Mouse (Mus musculus) thymus, postnatal 10 days (tissue): Measurements from ENCODE around the gene Tmem189.

Source experiments
- DNase-seq, 2 experiments: peaks; one replicate each; pipeline ENCODE4 v3.0.0; 2021; ENCODE audit warnings: low spot score in 2 of 2

Gene Tmem189

DNA sequence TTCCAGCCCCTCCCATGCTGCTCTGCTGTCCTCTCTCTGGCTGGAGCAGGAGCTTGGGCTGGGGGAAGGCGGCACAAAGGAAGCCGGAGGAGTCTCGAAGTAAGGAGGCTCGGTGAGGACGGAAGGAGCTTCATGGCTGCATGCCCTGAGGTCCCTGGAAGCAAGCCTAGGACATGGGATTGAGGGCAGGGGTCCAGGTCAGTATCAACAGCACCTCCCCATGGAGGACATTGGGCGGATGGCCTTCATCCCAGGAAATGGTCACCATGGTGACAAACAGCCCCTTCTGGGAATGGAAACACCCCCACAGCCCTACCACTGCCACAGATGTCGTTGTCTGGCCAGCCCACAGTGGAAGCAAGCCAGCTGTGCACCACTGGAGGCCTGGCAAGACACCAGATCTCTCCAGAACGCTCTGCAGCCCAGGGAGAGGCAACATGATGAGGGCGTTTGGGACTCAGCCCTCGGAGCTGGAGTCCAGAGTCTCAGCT, 95.1 kb downstream of the Tmem189 start:
- DNase-seq = no peak

DNA sequence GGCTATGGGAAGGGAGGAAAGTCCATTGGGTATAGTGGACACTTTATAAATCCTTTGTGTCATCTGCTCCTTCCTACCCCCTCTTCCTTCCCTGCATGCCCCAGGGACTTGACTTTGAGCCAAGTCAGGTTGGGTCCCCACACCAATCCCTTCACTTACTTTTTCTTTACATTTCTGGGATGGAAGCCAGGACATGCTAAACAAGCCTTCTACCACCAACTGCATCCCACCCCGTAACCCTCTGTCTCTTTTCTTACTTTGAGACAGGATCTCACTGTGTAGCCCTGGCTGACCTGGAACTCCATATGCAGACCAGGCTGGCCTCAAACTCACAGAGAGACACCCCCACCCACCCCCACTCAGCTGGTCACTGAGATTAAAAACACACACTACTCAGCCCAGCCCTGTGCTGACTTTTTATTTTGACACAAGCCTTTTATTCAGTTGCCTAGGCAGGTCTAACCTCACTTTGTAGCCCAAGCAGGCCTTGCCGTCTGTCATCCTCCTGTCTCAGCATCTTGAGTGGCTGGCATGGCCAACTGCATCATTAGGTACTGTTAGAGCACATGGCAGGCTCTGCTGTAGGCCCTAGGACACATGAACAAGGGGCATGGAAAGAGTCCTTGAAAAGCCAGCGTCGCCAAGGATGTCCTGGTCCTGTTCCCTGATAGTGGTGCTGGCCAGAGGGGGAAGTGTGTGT, 95.9 kb downstream of the Tmem189 start:
- no peak for DNase-seq
